Mouse (Mus musculus) MEL (cell line): ENCODE measurements around the gene Clmp. TPM values are rescaled to one million over a fixed set of nuclear protein-coding genes. Genes with fewer than 3 reads are reported as not detected.

Experiments
- DNase-seq: peaks from one replicate; pipeline ENCODE4 v3.0.0; 2011; ENCODE audit warnings: low read depth, low spot score
- H3K27ac ChIP-seq: 2 replicates; pipeline ENCODE4 v1.5.1; 2012; ENCODE audit warnings: low read depth, mild to moderate bottlenecking, control low read depth, low read length, moderate library complexity; ENCODE audit not compliant: control insufficient read depth
- H3K27me3 ChIP-seq, 2 experiments: fragments of 150-350 bp in 1 of 2; sonication (generic) in 1 of 2; 2 replicates each; pipeline ENCODE4 v1.6.1; 2012; ENCODE audit warnings: low read length in 2 of 2, mild to moderate bottlenecking in 2 of 2, improper control_type of control experiment in 1 of 2, moderate library complexity in 1 of 2; ENCODE audit not compliant: insufficient read depth in 2 of 2, control insufficient read depth in 1 of 2
- H3K36me3 ChIP-seq, 2 experiments: 2 replicates each; pipeline ENCODE4 v1.6.1; 2012 to 2014; ENCODE audit warnings: low read length in 2 of 2, improper control_type of control experiment in 1 of 2, inconsistent platforms in 1 of 2, mild to moderate bottlenecking in 1 of 2; ENCODE audit not compliant: insufficient read depth in 2 of 2, control insufficient read depth in 1 of 2
- H3K4me1 ChIP-seq, 2 experiments: fragments of 150-350 bp in 1 of 2; sonication (generic) in 1 of 2; 2 replicates each; pipeline ENCODE4 v1.6.1; 2012; ENCODE audit warnings: low read length in 2 of 2, improper control_type of control experiment in 1 of 2, mild to moderate bottlenecking in 1 of 2; ENCODE audit not compliant: insufficient read depth in 2 of 2, control insufficient read depth in 1 of 2
- H3K4me3 ChIP-seq, 2 experiments: fragments of 150-350 bp in 1 of 2; sonication (generic) in 1 of 2; 2 replicates each; pipeline ENCODE4 v1.5.1; 2012; ENCODE audit warnings: low read depth in 2 of 2, low read length in 2 of 2, mild to moderate bottlenecking in 2 of 2, moderate library complexity in 2 of 2, control low read depth in 1 of 2, improper control_type of control experiment in 1 of 2; ENCODE audit not compliant: control insufficient read depth in 1 of 2, insufficient read depth in 1 of 2
- H3K79me2 ChIP-seq: 2 replicates; pipeline ENCODE4 v1.6.1; 2012; ENCODE audit warnings: mild to moderate bottlenecking, low read length, moderate library complexity; ENCODE audit not compliant: control insufficient read depth, poor library complexity, insufficient read depth
- H3K9ac ChIP-seq: 2 replicates; pipeline ENCODE4 v1.6.1; 2012; ENCODE audit warnings: low read depth, mild to moderate bottlenecking, control low read depth, low read length, moderate library complexity; ENCODE audit not compliant: control insufficient read depth, poor library complexity, severe bottlenecking
- H3K9me3 ChIP-seq: fragments of 150-350 bp; sonication (generic); replicated peaks from 2 replicates; pipeline ENCODE4 v1.6.1; 2012; ENCODE audit warnings: mild to moderate bottlenecking, low read length, improper control_type of control experiment, moderate library complexity; ENCODE audit not compliant: insufficient read depth
- BHLHE40 ChIP-seq: IDR thresholded peaks from 2 replicates; pipeline ENCODE4 v1.6.1; 2012; ENCODE audit warnings: low read depth, mild to moderate bottlenecking, inconsistent platforms, low read length, improper control_type of control experiment, borderline replicate concordance
- CTCF ChIP-seq, 3 experiments: IDR thresholded peaks in 2 of 3; conservative IDR thresholded peaks in 1 of 3; 2 replicates each; pipeline ENCODE4 v1.5.1; 2011 to 2012; ENCODE audit warnings: low read length in 3 of 3, low read depth in 2 of 3, mild to moderate bottlenecking in 2 of 3, improper control_type of control experiment in 1 of 3, inconsistent platforms in 1 of 3, mixed read lengths in 1 of 3, moderate library complexity in 1 of 3; ENCODE audit not compliant: control insufficient read depth in 1 of 3, insufficient read depth in 1 of 3, poor library complexity in 1 of 3, severe bottlenecking in 1 of 3
- GABPA ChIP-seq: IDR thresholded peaks from 2 replicates; pipeline ENCODE4 v1.6.1; 2012; ENCODE audit warnings: low read depth, mild to moderate bottlenecking, inconsistent platforms, low read length, improper control_type of control experiment, moderate library complexity
- GATA1 ChIP-seq: IDR thresholded peaks from 2 replicates; pipeline ENCODE4 v1.6.1; 2011; ENCODE audit warnings: low read depth, low read length, improper control_type of control experiment
- HCFC1 ChIP-seq: IDR thresholded peaks from 2 replicates; pipeline ENCODE4 v1.6.1; 2012; ENCODE audit warnings: low read depth, mild to moderate bottlenecking, inconsistent platforms, low read length, improper control_type of control experiment, moderate library complexity
- MAFK ChIP-seq: IDR thresholded peaks from 2 replicates; pipeline ENCODE4 v1.6.1; 2011; ENCODE audit warnings: low read depth, mild to moderate bottlenecking, low read length, improper control_type of control experiment, borderline replicate concordance
- MAZ ChIP-seq: IDR thresholded peaks from 2 replicates; pipeline ENCODE4 v1.6.1; 2012; ENCODE audit warnings: low read depth, mild to moderate bottlenecking, inconsistent platforms, low read length, improper control_type of control experiment
- MXI1 ChIP-seq: IDR thresholded peaks from 2 replicates; pipeline ENCODE4 v1.6.1; 2011; ENCODE audit warnings: mild to moderate bottlenecking, low read depth, low read length, improper control_type of control experiment
- MYB ChIP-seq: IDR thresholded peaks from 2 replicates; pipeline ENCODE4 v1.6.1; 2011; ENCODE audit warnings: mild to moderate bottlenecking, low read depth, low read length, improper control_type of control experiment
- NELFE ChIP-seq: IDR thresholded peaks from 2 replicates; pipeline ENCODE4 v1.6.1; 2011; ENCODE audit warnings: low read depth, low read length, improper control_type of control experiment
- POLR2AphosphoS2 ChIP-seq: IDR thresholded peaks from 2 replicates; pipeline ENCODE4 v1.6.1; 2011; ENCODE audit warnings: low read length, improper control_type of control experiment
- POLR2AphosphoS5 ChIP-seq: IDR thresholded peaks from 2 replicates; pipeline ENCODE4 v1.6.1; 2012; ENCODE audit warnings: low read depth, borderline replicate concordance, mild to moderate bottlenecking, inconsistent platforms, low read length, moderate library complexity, mixed read lengths
- SMC3 ChIP-seq: IDR thresholded peaks from 2 replicates; pipeline ENCODE4 v1.6.1; 2011; ENCODE audit warnings: low read depth, low read length, improper control_type of control experiment
- USF2 ChIP-seq, 2 experiments: IDR thresholded peaks; 2 replicates each; pipeline ENCODE4 v1.6.1; 2011 to 2012; ENCODE audit warnings: improper control_type of control experiment in 2 of 2, low read length in 2 of 2, borderline replicate concordance in 1 of 2, inconsistent platforms in 1 of 2, low read depth in 1 of 2, mild to moderate bottlenecking in 1 of 2; ENCODE audit not compliant: insufficient read depth in 1 of 2
- ZKSCAN1 ChIP-seq: IDR thresholded peaks from 2 replicates; pipeline ENCODE4 v1.6.1; 2012; ENCODE audit warnings: low read depth, mild to moderate bottlenecking, inconsistent platforms, low read length, improper control_type of control experiment, moderate library complexity
- polyA plus RNA-seq, 2 experiments: library from polyadenylated mRNA; stranded (reverse) in 1 of 2; unstranded in 1 of 2; fragments of >175 nt in 1 of 2; fragments of >200 nt in 1 of 2; gene quantifications; 2 replicates each; pipeline versions ENCODE4 v1.2.1 to v1.2.4; 2012; ENCODE audit warnings: low replicate concordance in 2 of 2, low read depth in 1 of 2; ENCODE audit not compliant: insufficient read length in 2 of 2, insufficient read depth in 1 of 2, missing spikeins in 1 of 2
- total RNA-seq: library from RNA; depleted of rRNA; stranded (reverse); fragments of 300-350 nt; gene quantifications from 2 replicates; pipeline ENCODE4 v1.2.3, GENCODE M21; 2012

Gene Clmp
- total and polyA plus RNA-seq, 3 experiments = not detected

DNA sequence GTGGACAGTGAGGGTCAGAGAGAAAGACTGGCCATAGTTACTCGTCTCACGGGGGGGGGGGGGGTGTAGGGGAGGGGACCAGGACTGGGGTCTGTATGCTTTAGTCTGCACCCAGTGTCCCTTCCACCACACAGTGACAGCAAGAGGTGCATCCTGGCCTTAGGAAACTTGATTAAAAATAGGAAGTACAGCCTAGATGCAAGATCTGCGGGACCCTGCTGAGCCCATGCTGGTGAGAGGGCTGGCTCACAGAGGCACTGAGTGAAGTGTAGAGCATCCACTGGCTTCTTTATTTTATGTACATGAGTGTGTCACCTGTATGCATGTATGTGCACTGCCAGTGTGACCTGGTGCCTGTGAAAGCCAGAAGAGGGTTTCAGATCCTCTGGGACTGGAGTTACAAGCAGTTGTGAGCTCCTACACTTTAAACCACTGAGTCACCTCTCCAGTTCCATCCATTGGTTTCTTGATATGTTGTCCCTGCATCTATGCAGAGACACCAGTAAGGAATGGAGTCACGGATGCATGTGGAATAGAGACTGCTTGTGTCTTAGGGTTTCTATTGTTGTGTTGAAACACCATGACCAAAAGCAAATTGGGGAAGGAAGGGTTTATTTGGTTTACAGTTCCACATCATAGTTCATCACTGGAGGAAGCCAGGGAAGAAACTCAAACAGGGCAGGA lies 41.5 kb downstream of the Clmp start:
- DNase-seq = no peak
- Histone ChIP-seq H3K36me3 (no peaks in the 10 kb centered on the region; a peak in 1 of 4 replicates), H3K9ac (no peak overlapping the region), H3K4me1 (no peaks in the 10 kb centered on the region; a peak in 1 of 4 replicates), H3K27ac (no peak overlapping the region), H3K27me3 (no peaks in the 10 kb centered on the region), H3K4me3 (no peak overlapping the region), H3K9me3 (no peaks in the 10 kb centered on the region), H3K79me2 (no peaks in the 10 kb centered on the region)
- TF ChIP-seq ZKSCAN1 = no peak

DNA sequence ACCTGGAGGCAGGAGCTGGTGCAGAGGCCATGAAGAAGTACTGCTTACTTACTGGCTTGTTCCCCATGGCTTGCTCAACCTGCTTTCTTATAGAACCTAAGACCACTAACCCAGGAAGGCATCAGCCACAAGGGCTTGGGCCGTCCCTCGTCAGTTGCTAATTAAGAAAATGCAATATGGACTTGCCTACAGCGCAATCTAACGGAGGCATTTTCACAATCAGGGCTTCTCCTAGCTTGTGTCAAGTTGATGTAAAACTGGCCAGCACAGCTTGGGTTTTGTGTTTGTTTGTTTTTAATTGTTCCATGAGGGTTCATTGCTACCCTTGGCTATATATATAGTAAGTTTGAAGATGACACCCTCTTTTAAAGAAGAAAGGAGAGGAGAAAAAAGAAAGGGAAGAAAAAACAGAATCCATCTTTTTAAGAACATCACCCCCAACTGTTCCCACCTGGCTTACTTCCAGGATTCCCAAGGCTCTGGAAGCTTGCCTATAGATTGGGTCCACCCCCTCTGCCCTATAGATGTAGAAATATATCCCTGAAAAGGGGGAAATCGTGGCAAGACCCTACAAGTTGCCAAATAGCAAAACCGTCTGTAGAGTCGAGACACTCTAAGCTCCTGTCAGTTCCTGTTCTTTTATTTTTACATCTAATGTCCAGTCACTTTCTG lies 42.2 kb downstream of the Clmp start:
- Histone ChIP-seq H3K9me3 (no peaks in the 10 kb centered on the region), H3K27me3 (no peaks in the 10 kb centered on the region), H3K27ac (no peak overlapping the region), H3K79me2 (no peaks in the 10 kb centered on the region), H3K4me1 (no peaks in the 10 kb centered on the region; a peak in 1 of 4 replicates), H3K4me3 (no peak overlapping the region), H3K9ac (no peak overlapping the region), H3K36me3 (no peaks in the 10 kb centered on the region; a peak in 1 of 4 replicates)
- no peak for DNase-seq
- no peak for TF ChIP-seq CTCF (IDR thresholded peaks at IDR 0.05 in 2 of 3, conservative IDR thresholded peaks at IDR 0.05 in 1 of 3; ENCODE audit: control insufficient read depth in 1 of 3, insufficient read depth in 1 of 3, low read depth in 2 of 3, low read length in 3 of 3, poor library complexity in 1 of 3, severe bottlenecking in 1 of 3)
- TF ChIP-seq MAFK = no peak
- TF ChIP-seq NELFE = no peak
- TF ChIP-seq SMC3 = no peak
- TF ChIP-seq POLR2AphosphoS5 = no peak
- TF ChIP-seq MAZ = no peak
- TF ChIP-seq MYB = no peak
- TF ChIP-seq GABPA = no peak
- TF ChIP-seq GATA1 = no peak
- no peak for TF ChIP-seq USF2 (IDR thresholded peaks at IDR 0.05; ENCODE audit: borderline replicate concordance in 1 of 2, insufficient read depth in 1 of 2, low read depth in 1 of 2, low read length in 2 of 2)
- no peak for TF ChIP-seq HCFC1
- TF ChIP-seq MXI1 = no peak
- no peak for TF ChIP-seq BHLHE40
- no peak for TF ChIP-seq POLR2AphosphoS2
- TF ChIP-seq, all 39 proteins: peak for 0
